Mouse (Mus musculus): Measurements from ENCODE around the gene Ciita. TPM values are rescaled to one million over a fixed set of nuclear protein-coding genes. Genes with fewer than 3 reads are reported as not detected.

Gene Ciita
- polyA plus RNA-seq, 1 experiment from 2014 or later: 0.49 TPM

GRCm38 (mm10) chr16:10571820-10572219, 92.0 kb downstream of the Ciita start:
- Histone ChIP-seq H3K4me3 (replicated peaks; ENCODE audit: low read length) (no peak overlapping the region), H3K4me2 (ENCODE audit: low read length) (no peak overlapping the region), H3K9me3 (ENCODE audit: control insufficient read depth, low read length) (no peaks in the 10 kb centered on the region), H3K4me1 (replicated peaks; ENCODE audit: control insufficient read depth, insufficient read depth, low read length) (no peaks in the 10 kb centered on the region), H3K9ac (replicated peaks; ENCODE audit: low read depth, low read length) (no peak overlapping the region), H3K36me3 (ENCODE audit: control insufficient read depth, insufficient read depth) (0 out of 2 replicates have a peak, but pooled peaks cover 4% of the 10 kb centered on the region), H3K27me3 (replicated peaks; ENCODE audit: control insufficient read depth, insufficient read depth, low read length) (no peaks in the 10 kb centered on the region), H3K27ac (ENCODE audit: low read length) (no peak overlapping the region)
- 55% methylated on average over 2 of the region's 2 CpGs for WGBS
- no peak for ATAC-seq

- H3K9ac ChIP-seq (replicated peaks; ENCODE audit: low read depth, low read length): no peak overlapping the region
- no peak overlapping the region for H3K4me3 ChIP-seq (replicated peaks; ENCODE audit: low read length)
- H3K4me2 ChIP-seq (ENCODE audit: low read length): no peak overlapping the region
- ATAC-seq: no peak
- WGBS: 88% methylated on average over 2 of the region's 2 CpGs
- no peaks in the 10 kb centered on the region for H3K4me1 ChIP-seq (replicated peaks; ENCODE audit: control insufficient read depth, insufficient read depth, low read length)
- H3K9me3 ChIP-seq (ENCODE audit: control insufficient read depth, low read length): no peaks in the 10 kb centered on the region
- H3K36me3 ChIP-seq (ENCODE audit: control insufficient read depth, insufficient read depth): peaks cover 8% of the 10 kb centered on the region
- no peak overlapping the region for H3K27ac ChIP-seq (ENCODE audit: low read length)
- no peaks in the 10 kb centered on the region for H3K27me3 ChIP-seq (replicated peaks; ENCODE audit: control insufficient read depth, insufficient read depth, low read length)
Observed at GRCm38 (mm10) chr16:10574936-10575335, 95.1 kb downstream of the Ciita start.

DNA sequence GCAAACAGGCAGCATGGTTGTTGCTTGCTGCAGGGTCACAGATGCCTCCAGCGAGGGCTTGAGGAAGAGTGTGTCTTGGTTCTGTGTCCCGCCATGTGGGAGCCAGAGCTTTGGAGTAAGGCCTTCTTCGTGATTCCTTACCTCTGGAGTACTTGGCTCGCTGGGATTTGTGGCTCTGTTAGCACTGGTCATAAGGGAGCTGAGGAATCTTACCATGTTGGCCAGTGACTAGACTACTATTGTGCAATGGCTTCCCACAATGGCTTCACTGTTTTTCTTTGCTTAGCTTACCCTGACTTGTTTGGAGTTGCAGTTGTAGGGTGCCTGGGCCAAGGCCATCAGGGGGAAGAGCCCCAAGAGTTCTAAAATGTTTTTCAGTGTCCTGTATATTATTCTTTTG, 96.1 kb downstream of the Ciita start:
- H3K9ac ChIP-seq (replicated peaks; ENCODE audit: low read depth, low read length): no peak overlapping the region
- H3K36me3 ChIP-seq (ENCODE audit: control insufficient read depth, insufficient read depth): peaks cover 16% of the 10 kb centered on the region
- no peak for ATAC-seq
- H3K4me1 ChIP-seq (replicated peaks; ENCODE audit: control insufficient read depth, insufficient read depth, low read length): no peaks in the 10 kb centered on the region
- H3K9me3 ChIP-seq (ENCODE audit: control insufficient read depth, low read length): no peaks in the 10 kb centered on the region
- no peak overlapping the region for H3K4me2 ChIP-seq (ENCODE audit: low read length)
- 88% methylated on average over 4 of the region's 4 CpGs for WGBS
- H3K27ac ChIP-seq (ENCODE audit: low read length): no peak overlapping the region
- no peaks in the 10 kb centered on the region for H3K27me3 ChIP-seq (replicated peaks; ENCODE audit: control insufficient read depth, insufficient read depth, low read length)
- H3K4me3 ChIP-seq (replicated peaks; ENCODE audit: low read length): no peak overlapping the region

- H3K27me3 ChIP-seq (replicated peaks; ENCODE audit: control insufficient read depth, insufficient read depth, low read length): no peaks in the 10 kb centered on the region
- ATAC-seq: no peak
- H3K4me1 ChIP-seq (replicated peaks; ENCODE audit: control insufficient read depth, insufficient read depth, low read length): no peaks in the 10 kb centered on the region
- no peak overlapping the region for H3K4me2 ChIP-seq (ENCODE audit: low read length)
- H3K4me3 ChIP-seq (replicated peaks; ENCODE audit: low read length): no peak overlapping the region
- 80% methylated on average over 5 of the region's 5 CpGs for WGBS
- H3K9me3 ChIP-seq (ENCODE audit: control insufficient read depth, low read length): no peaks in the 10 kb centered on the region
- peaks cover 24% of the 10 kb centered on the region for H3K36me3 ChIP-seq (ENCODE audit: control insufficient read depth, insufficient read depth)
- H3K9ac ChIP-seq (replicated peaks; ENCODE audit: low read depth, low read length): no peak overlapping the region
- no peak overlapping the region for H3K27ac ChIP-seq (ENCODE audit: low read length)
Observed at GRCm38 (mm10) chr16:10577548-10577947, 97.7 kb downstream of the Ciita start.

Other genes with a start within 250 kb of the Ciita start
- gene Emp2, start 166.1 kb upstream of the Ciita start, polyA plus RNA-seq (2015; fragmentation: Nextera tagmentation; extraction: Ambion mirVana): 8.3 and 10.7 TPM in 2 replicates
- 2.5 and 4.1 TPM in 2 replicates for gene Tekt5, start 84.6 kb upstream of the Ciita start, polyA plus RNA-seq (2015; fragmentation: Nextera tagmentation; extraction: Ambion mirVana)
- 47.7 and 48.9 TPM in 2 replicates for gene Nubp1, start 68.1 kb upstream of the Ciita start, polyA plus RNA-seq (2015; fragmentation: Nextera tagmentation; extraction: Ambion mirVana)
- 60.3 and 60.6 TPM in 2 replicates for gene Tvp23a, start 32.7 kb upstream of the Ciita start, polyA plus RNA-seq (2015; fragmentation: Nextera tagmentation; extraction: Ambion mirVana)
- 14.8 and 14.9 TPM in 2 replicates for gene Dexi, start 63.0 kb downstream of the Ciita start, polyA plus RNA-seq (2015; fragmentation: Nextera tagmentation; extraction: Ambion mirVana)
- 69.0 and 72.8 TPM in 2 replicates for gene Clec16a, start 65.3 kb downstream of the Ciita start, polyA plus RNA-seq (2015; fragmentation: Nextera tagmentation; extraction: Ambion mirVana)